Mouse (Mus musculus): ENCODE measurements at regions not wholly inside any gene's neighbourhood (a gene's known extent, or its start where the extent isn't known, plus 50 kb on each side); places are given as distances from the start of the nearest gene placed in this dataset.

DNA sequence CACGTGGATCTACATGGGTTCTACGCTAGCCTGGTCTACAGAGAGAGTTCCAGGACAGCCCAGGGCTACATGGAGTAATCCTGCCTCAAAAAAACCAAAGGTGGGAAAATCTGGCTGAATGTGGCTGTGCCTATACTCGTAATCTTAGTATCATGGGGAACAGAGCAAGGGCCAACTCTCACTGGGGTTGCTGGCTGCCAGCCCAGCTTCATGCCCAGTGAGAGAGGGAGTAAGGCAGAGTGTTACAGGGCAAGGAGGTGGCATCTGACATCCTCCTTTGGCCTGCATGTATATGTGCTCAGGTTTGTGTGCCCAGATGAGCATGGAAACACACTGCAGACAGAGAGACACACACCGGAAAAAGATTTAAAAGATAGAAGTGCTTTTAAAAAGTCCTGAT lies 168.4 kb downstream of the Hhipl2 start:
- Histone ChIP-seq H3K4me3 (ENCODE audit: control insufficient read depth in 1 of 2, insufficient read depth in 1 of 2, low read depth in 2 of 2, low read length in 2 of 2) (no peak overlapping the region), H3K27me3 (ENCODE audit: control insufficient read depth in 1 of 2, insufficient read depth in 2 of 2, low read length in 2 of 2) (no peaks in the 10 kb centered on the region), H3K79me2 (ENCODE audit: control insufficient read depth, insufficient read depth, low read length, poor library complexity) (no peaks in the 10 kb centered on the region), H3K4me1 (ENCODE audit: control insufficient read depth in 1 of 2, insufficient read depth in 2 of 2, low read length in 2 of 2) (no peaks in the 10 kb centered on the region), H3K36me3 (ENCODE audit: control insufficient read depth in 1 of 2, insufficient read depth in 2 of 2, low read length in 2 of 2) (no peaks in the 10 kb centered on the region), H3K9me3 (replicated peaks; ENCODE audit: insufficient read depth, low read length) (no peaks in the 10 kb centered on the region), H3K27ac (ENCODE audit: control insufficient read depth, low read depth, low read length) (no peak overlapping the region), H3K9ac (ENCODE audit: control insufficient read depth, low read depth, low read length, poor library complexity, severe bottlenecking) (no peak overlapping the region)
- no peak for DNase-seq (ENCODE audit: low read depth, low spot score)
- TF ChIP-seq MYC (IDR thresholded peaks at IDR 0.05; ENCODE audit: low read depth, low read length) (no peak), JUND (IDR thresholded peaks at IDR 0.05; ENCODE audit: low read depth, low read length) (no peak), SMC3 (IDR thresholded peaks at IDR 0.05; ENCODE audit: low read depth, low read length) (no peak), TCF12 (IDR thresholded peaks at IDR 0.05; ENCODE audit: low read depth, low read length) (no peak), E2F4 (IDR thresholded peaks at IDR 0.05; ENCODE audit: borderline replicate concordance, low read depth, low read length) (no peak), MXI1 (IDR thresholded peaks at IDR 0.05; ENCODE audit: low read depth, low read length) (no peak), MAFK (IDR thresholded peaks at IDR 0.05; ENCODE audit: borderline replicate concordance, low read depth, low read length) (no peak), MAX (IDR thresholded peaks at IDR 0.05; ENCODE audit: low read length) (no peak), GABPA (IDR thresholded peaks at IDR 0.05; ENCODE audit: low read depth, low read length) (no peak), NRF1 (IDR thresholded peaks at IDR 0.05; ENCODE audit: insufficient read depth, low read depth, low read length, poor library complexity, severe bottlenecking) (no peak), ZNF384 (IDR thresholded peaks at IDR 0.05; ENCODE audit: low read depth, low read length) (no peak), TBP (IDR thresholded peaks at IDR 0.05; ENCODE audit: low read depth, low read length) (no peak), SIN3A (IDR thresholded peaks at IDR 0.05; ENCODE audit: low read length) (no peak), POLR2A (IDR thresholded peaks at IDR 0.05; ENCODE audit: control insufficient read depth in 1 of 2, insufficient read depth in 1 of 2, low read depth in 1 of 2, low read length in 2 of 2, poor library complexity in 1 of 2) (no peak), MEF2A (IDR thresholded peaks at IDR 0.05; ENCODE audit: extremely low read depth, insufficient replicate concordance, low read depth, low read length, poor library complexity, severe bottlenecking) (no peak), MAZ (IDR thresholded peaks at IDR 0.05; ENCODE audit: low read depth, low read length) (no peak), USF2 (IDR thresholded peaks at IDR 0.05; ENCODE audit: borderline replicate concordance in 1 of 2, insufficient read depth in 1 of 2, low read depth in 1 of 2, low read length in 2 of 2) (no peak), NELFE (IDR thresholded peaks at IDR 0.05; ENCODE audit: low read depth, low read length) (no peak), GATA1 (IDR thresholded peaks at IDR 0.05; ENCODE audit: low read depth, low read length) (no peak), CHD1 (IDR thresholded peaks at IDR 0.05; ENCODE audit: low read depth, low read length) (no peak)

DNA sequence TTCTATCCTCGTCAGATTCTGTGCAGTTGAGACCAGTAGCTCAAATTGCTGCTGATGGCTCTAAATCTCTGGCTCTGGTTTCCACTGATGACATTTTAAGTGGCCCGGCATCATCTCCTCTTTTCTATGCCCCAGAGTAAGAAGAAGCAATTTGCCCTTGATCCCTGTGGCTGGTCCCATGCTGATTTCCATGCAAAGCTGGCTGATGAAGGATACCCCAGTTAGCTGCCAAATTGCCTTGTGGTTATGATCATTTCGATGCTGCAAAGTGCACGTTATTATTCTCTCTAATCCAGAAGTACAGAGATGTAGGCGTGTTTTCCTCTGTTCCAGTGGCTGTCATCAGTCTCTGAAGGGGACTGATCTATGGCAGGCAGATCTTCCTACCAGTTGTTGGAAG lies 177.3 kb downstream of the Hhipl2 start:
- H3K9ac ChIP-seq (ENCODE audit: control insufficient read depth, low read depth, low read length, poor library complexity, severe bottlenecking): no peak overlapping the region
- H3K27ac ChIP-seq (ENCODE audit: control insufficient read depth, low read depth, low read length): no peak overlapping the region
- TF ChIP-seq MAFK (IDR thresholded peaks at IDR 0.05; ENCODE audit: borderline replicate concordance, low read depth, low read length) (no peak), MAX (IDR thresholded peaks at IDR 0.05; ENCODE audit: low read length) (no peak)
- H3K27me3 ChIP-seq (ENCODE audit: control insufficient read depth in 1 of 2, insufficient read depth in 2 of 2, low read length in 2 of 2): no peaks in the 10 kb centered on the region
- H3K79me2 ChIP-seq (ENCODE audit: control insufficient read depth, insufficient read depth, low read length, poor library complexity): no peaks in the 10 kb centered on the region
- H3K4me1 ChIP-seq (ENCODE audit: control insufficient read depth in 1 of 2, insufficient read depth in 2 of 2, low read length in 2 of 2): no peaks in the 10 kb centered on the region
- DNase-seq (ENCODE audit: low read depth, low spot score): no peak
- no peaks in the 10 kb centered on the region for H3K9me3 ChIP-seq (replicated peaks; ENCODE audit: insufficient read depth, low read length)
- H3K4me3 ChIP-seq (ENCODE audit: control insufficient read depth in 1 of 2, insufficient read depth in 1 of 2, low read depth in 2 of 2, low read length in 2 of 2): no peak overlapping the region
- no peaks in the 10 kb centered on the region for H3K36me3 ChIP-seq (ENCODE audit: control insufficient read depth in 1 of 2, insufficient read depth in 2 of 2, low read length in 2 of 2)

All from MEL (cell line).